Mouse (Mus musculus) retina, postnatal 1 day (tissue): ENCODE measurements around the gene Ccl7.

Source experiments
- DNase-seq: peaks from one replicate; pipeline ENCODE4 v3.0.0-alpha.2; 2012

Gene Ccl7

GRCm38 (mm10) chr11:82035857-82036256 lies 9.7 kb upstream of the Ccl7 start:
- DNase-seq = no peak

- no peak for DNase-seq
Observed at GRCm38 (mm10) chr11:82038535-82038934, 7.0 kb upstream of the Ccl7 start, which contains the start of gene Gm17268. Gene Gm17268, minus strand, starts transcription at chr11:82038562.

GRCm38 (mm10) chr11:82039132-82039660 lies 6.3 kb upstream of the Ccl7 start:
- DNase-seq = no peak

- no peak for DNase-seq
Observed at GRCm38 (mm10) chr11:82041671-82042080, 3.8 kb upstream of the Ccl7 start.

GRCm38 (mm10) chr11:82047746-82048415 lies 2.4 kb downstream of the Ccl7 start:
- peak; percentile 66 for DNase-seq

- DNase-seq = no peak
Observed at GRCm38 (mm10) chr11:82053849-82054248, 8.3 kb downstream of the Ccl7 start.

- DNase-seq = no peak
Observed at GRCm38 (mm10) chr11:82057646-82058045, 12.1 kb downstream of the Ccl7 start, which contains the start of gene Ccl11. Gene Ccl11, plus strand, starts transcription at chr11:82057823.

GRCm38 (mm10) chr11:82062226-82062625 lies 16.7 kb downstream of the Ccl7 start:
- DNase-seq = no peak

GRCm38 (mm10) chr11:82063454-82063853 lies 17.9 kb downstream of the Ccl7 start:
- no peak for DNase-seq

GRCm38 (mm10) chr11:82066953-82067571 lies 21.6 kb downstream of the Ccl7 start:
- no peak for DNase-seq

GRCm38 (mm10) chr11:82071076-82071475 lies 25.6 kb downstream of the Ccl7 start:
- no peak for DNase-seq

- DNase-seq = no peak
Observed at GRCm38 (mm10) chr11:82072374-82072773, 26.9 kb downstream of the Ccl7 start.

GRCm38 (mm10) chr11:82072984-82073383 lies 27.5 kb downstream of the Ccl7 start:
- DNase-seq = no peak

GRCm38 (mm10) chr11:82073686-82074085 lies 28.2 kb downstream of the Ccl7 start:
- no peak for DNase-seq

GRCm38 (mm10) chr11:82077031-82077430 lies 31.5 kb downstream of the Ccl7 start:
- DNase-seq = no peak

- no peak for DNase-seq
Observed at GRCm38 (mm10) chr11:82078136-82078730, 32.7 kb downstream of the Ccl7 start.

GRCm38 (mm10) chr11:82080865-82081264 lies 35.4 kb downstream of the Ccl7 start:
- DNase-seq = no peak

GRCm38 (mm10) chr11:82084360-82084759 lies 38.8 kb downstream of the Ccl7 start:
- no peak for DNase-seq
